Mouse (Mus musculus) 416B (cell line): ENCODE measurements around the gene Ppm1e.
A peak's percentile ranks its signal among the peaks of the same experiment; 100 is the strongest.
"Not testable (repeated sequence)": the region's sequence is repeated elsewhere in the genome, so short reads cannot be mapped to it uniquely, and the experiment has no call there.

Source experiments
- DNase-seq: peaks from one replicate; pipeline ENCODE4 v3.0.0; 2011; ENCODE audit warnings: low read depth

Ppm1e gene

DNA sequence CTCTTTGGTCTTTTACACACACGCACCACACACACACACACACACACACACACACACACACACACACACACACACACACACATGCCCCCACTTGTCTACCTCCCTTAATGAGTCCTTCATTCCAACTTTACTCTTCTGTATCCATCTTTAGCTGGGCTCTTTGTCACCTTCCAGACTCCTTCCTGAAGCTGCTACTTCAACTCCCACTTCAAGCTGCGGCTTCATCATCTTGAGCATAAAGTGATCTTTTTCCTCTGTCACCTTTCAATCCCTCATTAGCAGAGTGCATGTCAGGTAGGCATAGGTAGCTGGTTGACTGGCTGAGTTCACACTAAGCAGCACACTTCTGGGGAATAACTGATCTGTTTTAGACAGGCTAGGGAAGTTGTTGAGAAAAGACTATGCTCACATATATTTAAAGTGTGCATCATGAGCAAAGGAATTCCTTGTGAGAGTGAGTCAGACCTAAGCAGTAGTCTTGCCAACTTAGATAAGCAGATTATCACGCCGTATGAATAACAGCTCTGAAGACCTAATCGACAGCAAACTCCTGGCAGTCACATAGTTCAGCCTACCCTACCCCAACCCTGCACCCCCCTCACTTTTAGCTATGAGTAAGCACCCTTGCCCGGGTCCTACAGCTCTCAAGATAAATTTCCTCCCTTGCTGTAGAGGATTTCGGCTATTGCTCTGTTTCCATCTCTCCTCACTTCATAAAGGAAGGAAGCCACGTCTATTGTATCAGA is 49.3 kb downstream of the Ppm1e start:
- DNase-seq, result peak; percentile 96

DNA sequence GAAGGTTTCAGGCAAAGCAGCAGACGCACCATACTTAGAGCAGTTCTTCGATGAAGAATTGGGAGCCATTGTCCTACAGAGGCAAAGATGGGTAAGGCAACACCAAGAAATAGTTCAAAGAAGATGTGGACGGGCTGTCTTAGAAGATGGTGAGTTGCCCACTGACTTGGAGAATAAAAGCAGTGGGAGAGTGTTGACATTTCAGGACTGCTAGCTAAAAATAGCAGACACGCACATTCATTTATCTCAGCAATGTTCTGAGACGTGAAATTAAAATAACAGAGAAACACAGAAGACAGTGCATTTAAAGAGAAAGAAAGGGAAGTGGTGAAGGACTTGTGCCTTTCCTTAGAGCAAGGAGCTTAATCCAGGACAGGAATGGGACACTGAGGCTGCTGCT is 59.8 kb downstream of the Ppm1e start:
- DNase-seq, result no peak

DNA sequence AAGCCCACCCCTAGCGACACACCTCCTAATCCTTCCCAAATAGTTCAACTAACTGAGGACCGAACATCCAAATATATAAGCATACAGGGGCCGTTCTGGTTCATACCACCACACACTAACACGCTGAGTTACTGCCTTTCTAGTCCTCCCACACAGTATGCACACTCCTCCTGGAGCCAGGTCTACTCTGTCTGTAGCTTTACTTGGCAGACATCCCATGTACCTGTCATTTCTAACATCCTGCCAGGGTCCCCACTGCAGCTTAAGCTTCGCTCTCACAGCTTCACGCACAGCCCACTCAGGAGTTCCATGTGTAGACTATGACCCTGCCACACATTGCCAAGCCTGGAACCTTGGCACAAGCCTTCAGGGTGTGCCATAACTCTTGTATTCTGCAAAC is 62.4 kb downstream of the Ppm1e start:
- DNase-seq, result no peak

DNA sequence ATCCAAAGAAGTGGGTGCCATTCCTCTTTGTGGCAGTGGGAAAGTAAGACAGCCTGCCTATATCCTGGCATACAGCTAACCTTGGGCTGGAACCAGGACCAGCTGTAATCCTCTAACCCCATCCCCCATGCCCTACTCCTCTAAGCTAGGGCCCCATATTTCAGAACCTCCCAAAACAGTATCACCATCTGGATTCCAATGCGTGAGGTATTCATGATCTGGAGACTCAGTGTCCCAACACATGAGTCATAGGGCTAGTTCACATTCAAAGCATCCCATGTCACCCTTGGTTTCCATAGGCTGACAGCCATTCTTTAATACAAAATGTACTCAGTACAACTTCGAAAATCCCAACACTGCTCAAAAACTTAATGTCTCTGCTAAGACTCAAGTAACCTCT is 63.2 kb downstream of the Ppm1e start:
- DNase-seq, result no peak

DNA sequence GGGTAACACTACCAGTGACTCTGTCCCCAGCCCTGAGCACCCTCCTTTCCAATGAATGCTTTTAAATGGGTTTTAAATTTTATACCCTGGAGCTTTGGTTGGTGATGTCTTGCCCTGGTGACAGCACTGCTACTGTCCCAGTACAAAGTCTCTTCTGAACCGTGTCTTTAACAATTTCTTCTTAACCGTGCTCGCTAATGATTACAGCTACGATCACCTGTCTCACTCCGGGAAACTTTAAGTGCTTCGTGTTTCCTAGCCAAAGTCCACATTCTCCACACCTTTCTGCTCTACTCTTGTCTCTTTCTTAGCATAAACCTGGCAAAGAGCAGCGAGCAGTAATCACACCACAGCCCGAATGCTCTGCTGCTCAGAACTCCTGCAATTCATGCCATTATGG is 69.5 kb downstream of the Ppm1e start:
- DNase-seq, result no peak

DNA sequence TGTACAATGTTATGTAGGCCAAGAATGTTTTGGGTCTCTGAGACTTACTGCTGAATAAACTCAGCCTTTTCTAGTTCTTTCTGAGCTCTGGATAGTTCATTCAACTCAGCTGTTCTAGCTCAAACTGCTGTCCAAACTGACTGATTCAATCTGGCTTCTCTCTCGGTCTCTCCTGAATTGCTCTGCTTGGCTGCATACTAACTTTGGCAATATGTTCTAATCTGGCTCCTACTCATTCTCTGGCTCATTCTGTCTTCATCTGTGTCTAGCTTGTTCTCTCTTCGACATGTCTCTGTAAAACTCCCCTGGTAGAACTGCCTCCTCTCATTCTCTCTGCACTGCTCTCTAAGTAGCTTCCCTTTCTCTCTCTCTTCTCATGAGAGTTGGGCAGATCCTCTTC is 72.6 kb downstream of the Ppm1e start:
- DNase-seq, result no peak

DNA sequence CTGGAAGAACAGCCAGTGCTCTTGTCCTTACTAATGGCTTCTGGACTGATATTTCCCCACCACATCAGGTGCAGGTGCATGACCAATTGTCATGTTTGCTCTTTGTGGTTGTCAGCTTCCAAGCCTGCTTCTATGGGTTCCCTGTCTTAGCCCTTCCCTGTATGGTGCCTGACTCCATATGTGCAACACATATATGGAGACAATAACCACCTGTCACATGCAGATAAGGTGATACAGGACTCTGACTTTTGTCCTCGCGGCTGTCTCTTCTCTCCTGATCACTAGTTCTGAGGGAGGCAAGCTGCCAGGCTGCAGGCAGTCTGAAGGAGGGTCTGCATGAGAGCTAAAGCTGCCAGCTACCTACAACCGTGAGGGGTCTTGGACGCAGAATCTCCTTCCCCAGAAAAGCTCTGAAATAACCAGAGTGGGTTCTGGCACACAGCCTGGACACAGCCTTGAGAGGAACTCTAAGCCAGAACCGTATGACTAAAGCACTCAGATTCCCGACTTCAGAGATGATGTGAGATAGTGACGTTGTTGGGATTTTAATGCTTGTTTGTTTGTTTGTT is 76.8 kb downstream of the Ppm1e start:
- DNase-seq, result no peak

DNA sequence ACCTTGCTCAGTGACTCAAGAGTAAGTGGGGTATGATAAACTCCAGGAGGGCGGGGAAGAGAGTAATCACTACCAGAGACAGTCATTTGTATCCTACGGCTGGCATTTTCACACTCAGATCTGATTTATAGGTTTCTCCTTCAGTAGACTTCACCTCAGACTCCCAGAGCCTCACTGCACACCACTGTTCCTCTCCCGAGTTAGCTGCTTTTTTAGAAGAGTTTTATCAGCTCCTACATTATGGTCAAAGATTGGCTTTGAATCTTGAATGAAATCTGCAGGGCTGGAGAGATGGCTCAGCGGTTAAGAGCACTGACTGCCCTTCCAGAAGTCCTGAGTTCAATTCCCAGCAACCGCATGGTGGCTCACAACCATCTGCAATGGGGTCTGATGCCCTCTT is 79.4 kb downstream of the Ppm1e start:
- DNase-seq, result no peak

DNA sequence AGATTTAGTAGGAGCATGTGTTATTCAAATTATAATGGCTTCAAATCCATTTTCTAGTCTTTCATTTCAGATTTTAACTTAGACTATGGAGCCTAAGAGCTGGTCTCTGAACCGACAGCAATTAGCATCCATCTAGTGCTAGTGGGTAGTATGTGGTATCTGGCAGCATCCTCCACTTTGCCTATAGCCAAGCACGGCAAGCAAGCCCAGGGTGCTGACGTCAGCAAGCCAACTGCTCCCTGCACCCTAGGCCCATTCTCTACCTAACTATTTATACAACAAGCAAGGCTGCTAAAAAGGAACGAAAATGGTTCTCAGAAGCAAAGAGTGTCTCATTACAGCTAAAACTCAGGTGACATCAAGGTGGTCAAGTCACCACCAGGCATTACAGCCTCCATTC is 80.0 kb downstream of the Ppm1e start:
- no peak for DNase-seq

DNA sequence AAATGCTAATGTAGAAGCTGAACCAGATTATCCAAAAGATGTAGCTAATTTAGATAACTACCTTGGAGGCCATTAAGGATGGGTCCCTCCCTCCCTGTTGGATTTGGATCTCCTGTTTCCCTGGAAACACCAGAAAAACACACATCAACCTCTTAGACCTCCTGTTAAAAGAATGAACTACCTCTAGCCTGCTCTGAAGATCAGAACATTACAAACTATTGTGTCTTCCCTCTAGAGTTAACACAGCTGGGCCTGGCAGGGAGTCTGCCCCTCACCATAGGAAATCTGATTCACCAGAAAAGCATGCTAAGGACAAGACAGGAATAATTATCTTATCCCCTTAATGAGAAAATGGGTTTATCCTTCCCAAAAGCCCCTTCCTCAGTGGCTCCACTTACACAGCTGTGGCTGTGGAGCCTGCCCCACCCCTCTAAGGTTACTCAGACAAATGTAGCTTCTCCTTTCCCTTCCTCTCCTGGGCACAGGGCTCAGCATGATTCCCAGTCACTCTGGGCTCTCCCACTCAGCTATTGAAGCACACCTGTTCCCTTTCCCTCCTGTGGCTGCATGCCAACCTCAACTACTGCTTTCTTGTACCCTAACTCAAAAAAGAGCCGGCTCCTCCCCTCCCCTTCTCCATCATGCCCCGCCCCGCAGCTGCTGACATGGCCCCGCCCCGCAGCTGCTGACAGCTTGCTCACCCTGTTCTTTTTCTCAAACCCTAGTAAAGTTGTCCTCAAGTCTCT is 82.4 kb downstream of the Ppm1e start:
- DNase-seq, result no peak

DNA sequence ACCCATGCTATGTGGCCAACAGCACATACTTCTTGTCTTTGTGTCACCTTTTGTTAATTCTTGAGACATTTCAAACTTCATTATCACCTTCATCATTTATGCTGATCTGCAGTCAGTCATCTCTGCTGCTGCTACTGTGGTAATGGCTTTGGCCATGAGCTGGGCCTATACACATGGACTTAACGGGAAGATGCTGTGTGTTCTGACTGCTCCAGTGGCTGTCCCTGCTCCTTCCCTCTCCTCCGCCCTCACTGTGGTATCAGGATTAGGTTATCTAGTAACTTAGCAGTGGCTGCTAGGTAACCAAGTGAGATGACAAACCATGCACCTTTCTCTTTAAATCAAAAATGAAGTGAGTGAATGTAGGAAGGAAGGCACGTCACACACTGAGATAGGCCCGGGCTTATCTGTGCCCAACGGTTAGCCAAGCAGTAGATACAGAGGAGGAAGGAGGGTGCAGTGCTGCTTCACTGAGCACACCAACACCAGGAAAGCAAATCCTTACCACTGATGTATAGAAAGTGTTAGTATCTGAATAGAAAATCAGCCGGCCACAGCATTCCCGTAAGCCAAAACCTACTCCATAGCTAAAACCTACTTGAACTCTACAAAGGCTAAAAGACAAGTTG is 83.3 kb downstream of the Ppm1e start:
- DNase-seq, result no peak

DNA sequence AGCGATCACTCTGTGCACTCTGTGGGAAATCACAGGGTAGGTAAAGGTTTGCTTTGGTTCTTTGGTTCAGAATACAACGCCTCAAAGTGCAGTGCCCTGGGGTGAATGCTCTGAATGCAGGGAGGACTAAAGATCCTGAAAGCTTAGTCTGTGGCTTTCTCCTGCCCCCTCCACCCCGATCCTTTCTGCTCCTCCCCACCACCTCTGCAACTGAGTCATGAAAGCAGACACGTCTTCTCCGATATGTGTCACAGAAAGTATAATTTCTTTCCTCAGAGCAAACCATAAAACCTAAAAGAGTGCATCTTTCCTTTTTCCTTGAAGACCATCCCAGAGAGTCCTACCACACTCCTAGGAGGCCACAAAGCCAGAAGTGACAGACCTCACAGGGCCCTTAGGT is 86.1 kb downstream of the Ppm1e start:
- no peak for DNase-seq

DNA sequence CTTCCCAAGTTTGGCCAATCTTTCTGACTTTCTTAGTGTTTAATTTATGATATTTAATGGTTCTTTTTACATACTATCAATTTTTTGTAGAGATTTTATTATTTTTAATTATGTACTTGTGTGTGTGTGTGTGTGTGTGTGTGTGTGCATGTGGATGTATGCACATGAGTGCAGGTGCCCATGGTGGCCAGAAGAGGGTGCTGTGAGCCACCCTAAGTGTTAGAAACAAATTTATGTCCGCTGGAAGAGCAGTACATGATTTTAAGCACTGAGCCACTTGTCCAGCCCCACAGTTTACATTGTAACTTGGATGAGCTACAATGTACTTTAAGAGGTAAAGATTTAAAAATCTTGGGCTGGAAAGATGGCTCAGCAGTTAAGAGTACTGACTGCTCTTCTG is 87.3 kb downstream of the Ppm1e start:
- no peak for DNase-seq

DNA sequence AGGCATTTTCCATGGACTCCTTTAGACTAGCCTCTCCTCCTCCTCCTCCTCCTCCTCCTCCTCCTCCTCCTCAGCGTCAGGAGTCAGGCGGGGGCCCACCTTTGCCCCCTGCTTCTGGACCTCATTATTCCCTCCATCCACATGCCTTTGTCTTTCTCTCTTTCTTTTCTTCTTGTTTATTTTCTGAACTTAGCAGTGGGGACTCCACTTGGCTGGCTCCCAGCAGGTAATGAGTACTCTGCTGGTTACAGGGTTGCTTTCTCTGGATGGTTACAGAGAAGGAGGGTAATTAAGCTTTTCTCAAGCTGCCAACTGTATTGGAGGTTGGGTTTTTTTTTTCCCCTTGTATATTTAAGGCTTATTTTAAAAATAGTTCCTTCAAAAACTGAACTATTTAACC is 87.9 kb downstream of the Ppm1e start:
- DNase-seq, result no peak

DNA sequence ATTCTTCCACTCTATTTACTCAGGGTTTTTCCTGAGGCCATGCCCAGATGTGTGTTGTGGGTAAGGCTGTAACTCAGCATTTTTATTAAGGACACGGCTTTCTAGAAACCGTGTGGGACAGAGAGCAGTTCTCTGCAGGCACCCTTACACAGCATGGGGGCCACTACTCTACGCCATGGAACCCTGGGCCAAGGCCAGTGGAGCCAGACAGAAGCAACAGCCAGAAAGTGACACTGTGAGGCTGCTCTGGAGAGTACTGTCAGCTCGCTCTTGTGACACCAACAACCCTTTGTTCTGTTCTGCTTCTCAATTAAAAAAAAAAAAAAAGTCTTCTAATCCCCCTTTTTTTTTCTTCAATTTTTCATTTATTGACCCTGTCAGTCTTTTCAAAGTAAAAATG is 88.4 kb downstream of the Ppm1e start:
- DNase-seq, result no peak

DNA sequence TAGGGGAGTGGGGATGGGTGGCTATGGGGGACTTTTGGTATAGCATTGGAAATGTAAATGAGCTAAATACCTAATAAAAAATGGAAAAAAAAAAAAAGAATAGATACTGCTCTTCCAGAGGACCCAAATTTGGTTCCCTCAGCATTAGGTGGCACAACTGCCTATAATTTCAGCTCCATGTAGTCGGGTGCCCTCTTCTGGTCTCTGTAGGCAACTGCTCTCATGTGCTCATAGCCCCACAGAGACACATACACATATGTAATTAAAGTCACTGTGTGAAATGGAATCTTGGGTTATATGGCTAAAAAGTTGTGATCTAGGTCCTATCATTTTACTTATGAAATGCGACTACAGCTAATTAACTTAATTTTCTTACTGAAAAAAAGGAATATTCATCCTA is 90.0 kb downstream of the Ppm1e start:
- peak; percentile 79 for DNase-seq

DNA sequence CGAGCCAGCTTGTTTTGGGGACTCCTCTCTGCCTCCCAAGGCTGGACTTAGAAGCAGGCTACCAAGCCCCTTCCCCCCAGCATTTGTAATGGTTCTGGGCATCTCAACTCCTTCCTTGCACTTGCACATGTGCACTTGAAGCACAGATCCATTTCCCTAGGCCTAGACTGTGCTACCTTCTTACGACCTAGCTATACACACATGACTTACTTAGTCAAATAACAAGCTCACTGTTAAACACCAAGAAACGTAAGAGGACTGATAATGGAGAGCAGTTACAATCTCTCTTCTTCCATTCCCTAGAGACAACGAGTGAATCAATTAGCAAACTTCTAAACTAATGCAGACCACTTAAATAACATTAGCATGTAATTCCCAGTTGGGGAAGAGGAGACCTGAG is 92.6 kb downstream of the Ppm1e start:
- no peak for DNase-seq

DNA sequence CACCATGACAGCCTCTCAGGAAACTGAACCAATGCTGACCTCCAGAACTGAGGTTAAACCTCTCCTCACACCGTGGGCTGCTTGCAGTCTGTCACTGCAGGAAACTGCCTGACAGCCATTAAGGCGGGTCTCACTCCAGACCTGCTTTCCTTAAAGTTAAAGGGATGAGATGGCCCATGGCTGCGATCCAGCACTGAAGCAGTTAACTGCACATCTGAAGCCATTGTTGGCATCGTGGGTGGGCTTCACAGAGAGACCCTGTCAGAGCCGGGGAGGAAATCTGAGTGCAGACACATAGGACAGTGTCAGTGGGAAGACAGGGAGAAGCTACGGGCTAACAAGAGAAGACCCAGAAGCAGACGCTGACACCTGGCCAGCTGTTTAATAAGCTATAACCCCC is 94.9 kb downstream of the Ppm1e start:
- DNase-seq, result peak; percentile 78

DNA sequence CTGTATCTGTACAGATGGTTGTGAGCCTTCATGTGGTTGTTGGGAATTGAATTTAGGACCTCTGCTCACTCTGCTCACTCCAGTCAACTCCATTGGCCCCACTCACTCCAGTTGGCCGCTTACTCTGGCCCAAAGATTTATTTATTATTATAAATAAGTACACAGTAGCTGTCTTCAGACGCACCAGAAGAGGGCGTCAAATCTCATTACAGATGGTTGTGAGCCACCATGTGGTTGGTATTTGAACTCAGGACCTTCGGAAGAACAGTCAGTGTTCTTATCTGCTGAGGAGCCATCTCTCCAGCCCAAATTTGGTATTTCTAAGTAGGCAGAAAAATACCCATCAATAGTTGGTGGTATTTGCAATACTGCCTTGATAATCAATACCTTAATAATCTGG is 97.1 kb downstream of the Ppm1e start:
- not testable (repeated sequence) for DNase-seq

DNA sequence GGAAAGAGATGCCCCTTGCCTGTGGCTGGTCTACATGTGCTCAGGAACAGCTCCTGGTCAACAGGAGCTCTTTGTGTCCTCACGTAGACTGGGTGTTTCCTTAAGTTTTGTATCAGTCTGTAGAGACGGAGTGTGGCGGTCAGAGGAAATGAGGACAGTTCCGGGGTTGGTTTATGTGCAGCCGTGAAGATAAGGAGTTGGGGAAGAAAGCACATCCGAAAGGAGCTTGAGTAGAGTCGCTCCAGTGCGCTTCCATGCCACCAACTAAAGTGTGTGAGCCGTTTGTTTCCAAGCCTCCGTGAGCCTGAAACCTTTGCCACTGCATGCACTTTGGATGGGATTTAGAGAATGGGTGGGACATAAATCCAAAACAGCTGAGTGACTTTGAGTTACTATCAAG is 99.0 kb downstream of the Ppm1e start:
- peak; percentile 96 for DNase-seq

DNA sequence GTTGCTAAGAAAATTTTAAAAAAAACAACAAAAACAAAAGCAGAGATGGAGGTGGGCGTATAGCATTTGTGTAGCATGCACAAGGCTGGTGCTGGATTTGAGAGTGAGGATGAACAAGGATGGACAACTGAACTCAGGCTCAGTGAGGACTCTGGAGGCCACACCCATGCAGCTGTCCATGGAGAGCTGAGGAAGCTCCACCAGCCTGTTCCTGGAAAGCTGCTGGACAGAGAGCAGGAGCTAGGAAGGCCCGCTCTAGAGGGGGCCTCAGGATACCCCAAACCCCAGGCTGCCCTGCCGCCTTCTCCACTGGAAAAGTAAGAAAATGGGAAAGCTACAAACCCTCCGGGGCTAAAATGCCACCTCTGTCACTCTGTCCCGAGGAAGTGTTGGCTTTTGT is 101.5 kb downstream of the Ppm1e start:
- DNase-seq, result no peak

DNA sequence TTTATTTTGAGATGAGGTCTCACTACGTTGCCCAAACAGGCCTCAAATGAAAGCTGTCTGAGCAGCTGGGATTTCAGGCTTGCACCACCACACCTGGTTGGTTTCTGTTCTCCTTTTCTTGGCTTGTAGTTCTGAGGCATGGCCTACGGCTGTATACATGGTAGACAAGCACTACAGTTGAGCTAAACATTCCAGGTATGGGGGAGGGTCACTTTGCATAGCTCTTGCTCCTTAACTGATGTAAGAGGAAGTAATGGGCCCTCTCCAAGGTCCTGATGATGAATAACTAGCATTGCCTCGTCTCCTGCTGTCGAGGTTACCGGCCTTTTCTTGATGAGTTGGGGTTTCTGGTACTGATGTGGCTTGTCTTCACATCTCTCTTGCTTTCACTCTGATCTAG is 104.7 kb downstream of the Ppm1e start:
- DNase-seq, result peak; percentile 72

DNA sequence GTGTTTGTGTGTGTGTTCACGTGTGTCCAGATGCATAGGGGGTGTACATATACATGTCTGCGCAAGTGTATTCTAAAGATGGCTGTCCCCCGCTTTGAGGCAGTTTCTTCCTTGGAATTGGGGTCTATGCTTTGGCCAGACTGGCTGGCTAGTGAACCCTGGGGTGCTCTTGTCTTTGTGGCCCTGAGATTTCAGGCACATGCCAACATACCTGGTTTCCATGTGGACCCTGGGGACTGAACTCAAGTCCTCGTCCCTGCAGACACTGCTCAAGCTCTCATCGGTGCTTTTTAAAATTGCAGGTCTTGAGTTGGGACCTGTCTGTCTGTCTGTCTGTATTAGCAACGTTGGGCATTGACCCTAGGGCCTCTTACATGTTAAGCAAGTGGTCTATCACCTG is 105.5 kb downstream of the Ppm1e start:
- no peak for DNase-seq
